Mouse (Mus musculus): ENCODE results near the gene Plch2.

DNA sequence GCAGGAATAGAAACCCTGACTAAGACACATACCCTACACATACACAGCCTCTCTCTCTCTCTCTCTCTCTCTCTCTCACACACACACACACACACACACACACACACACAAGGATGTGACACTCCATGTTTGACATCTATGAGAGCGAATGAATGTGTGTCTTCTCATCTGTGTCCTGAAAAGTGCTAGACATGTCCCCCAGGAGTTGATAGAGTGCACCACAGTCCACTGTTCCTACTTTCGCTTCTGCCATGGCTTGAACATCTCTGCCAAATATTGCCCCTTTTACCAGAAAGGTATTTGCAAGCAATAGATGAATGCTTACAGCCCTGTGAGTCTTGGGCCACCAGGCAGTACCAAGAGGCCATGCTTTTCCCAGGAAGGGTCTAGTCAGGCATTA lies 116.4 kb downstream of the Plch2 start:
- TF ChIP-seq CTCF (IDR thresholded peaks at IDR 0.05; ENCODE audit: insufficient read depth, low read length) (no peak), POLR2A (IDR thresholded peaks at IDR 0.05; ENCODE audit: borderline replicate concordance, extremely low read depth, low read depth, low read length) (no peak)

Measured in lung, adult 2 months (tissue).